Mouse (Mus musculus): Measurements from ENCODE around the gene Tanc2. TPM values are rescaled to one million over a fixed set of nuclear protein-coding genes. Genes with fewer than 3 reads are reported as not detected.
A peak's percentile ranks its signal among the peaks of the same experiment; 100 is the strongest.

Tanc2 gene
- 8.0 and 9.3 TPM in 2 replicates for polyA plus RNA-seq (2011; ENCODE audit: insufficient read depth, insufficient read length, low read depth, missing spikeins)

DNA sequence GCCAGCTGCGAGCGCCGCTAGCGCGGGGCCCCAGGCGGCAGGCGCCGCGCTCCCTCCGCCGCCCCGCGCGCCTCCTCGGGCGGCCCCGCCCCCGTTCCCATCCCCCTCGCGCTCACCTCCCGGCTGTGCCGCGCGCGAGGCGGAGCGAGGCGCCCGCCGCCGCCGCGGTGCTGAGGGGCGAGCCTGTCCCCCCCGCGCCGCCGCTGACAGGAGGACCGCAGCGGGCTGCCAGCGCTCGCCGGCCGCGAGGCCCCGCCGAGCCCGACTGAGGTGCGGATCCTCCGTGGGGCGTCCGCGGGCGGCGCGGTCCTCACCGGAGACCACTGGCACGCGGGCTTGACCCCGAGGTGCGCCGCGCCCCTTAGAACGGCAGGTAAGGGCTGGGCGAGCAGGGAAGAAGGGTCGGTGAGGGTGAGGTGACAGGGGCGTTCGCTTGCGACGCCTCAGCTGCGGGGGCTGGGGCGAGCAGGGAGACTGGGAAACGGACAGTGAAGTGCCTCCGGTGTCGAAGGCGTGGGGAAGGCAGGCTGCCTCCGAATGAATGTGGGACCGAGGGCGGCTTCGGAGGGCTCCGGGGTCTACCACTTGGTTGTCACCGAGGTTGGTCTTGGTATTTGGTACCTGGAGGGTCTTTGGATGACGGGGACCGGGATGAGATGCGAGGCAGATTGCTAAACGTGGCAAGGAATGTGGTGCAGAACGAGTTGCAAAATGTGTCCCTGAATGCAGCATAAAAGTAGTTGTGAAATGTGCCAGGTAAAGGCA, at the start of gene Tanc2:
Gene Tanc2 (plus strand): TSS at position 110 of the 765 bp plus-strand sequence.
- TF ChIP-seq POLR2A (IDR thresholded peaks at IDR 0.05; ENCODE audit: insufficient read depth, low read length) = no peak
- TF ChIP-seq CTCF (IDR thresholded peaks at IDR 0.05; ENCODE audit: low read depth, low read length) = no peak
- no peak for TF ChIP-seq EP300 (IDR thresholded peaks at IDR 0.05; ENCODE audit: insufficient read depth, low read depth, low read length)
- Histone ChIP-seq H3K4me3 (ENCODE audit: low read depth, low read length) (peak within 1 kb of the TSS; percentile 86), H3K27ac (ENCODE audit: insufficient read depth, low read length) (no peak within 1 kb of the TSS), H3K36me3 (ENCODE audit: control insufficient read depth, insufficient read depth, low read length, poor library complexity, severe bottlenecking) (no peaks in the 10 kb centered on the region), H3K27me3 (ENCODE audit: control insufficient read depth, insufficient read depth, low read length, poor library complexity, severe bottlenecking) (peaks cover 4% of the 10 kb centered on the region), H3K9ac (ENCODE audit: low read depth, poor library complexity, severe bottlenecking) (peak within 1 kb of the TSS; percentile 83), H3K9me3 (replicated peaks; ENCODE audit: control insufficient read depth, insufficient read depth, low read length, poor library complexity, severe bottlenecking) (no peaks in the 10 kb centered on the region), H3K4me1 (ENCODE audit: control insufficient read depth, insufficient read depth, low read length) (peaks cover 2% of the 10 kb centered on the region)

DNA sequence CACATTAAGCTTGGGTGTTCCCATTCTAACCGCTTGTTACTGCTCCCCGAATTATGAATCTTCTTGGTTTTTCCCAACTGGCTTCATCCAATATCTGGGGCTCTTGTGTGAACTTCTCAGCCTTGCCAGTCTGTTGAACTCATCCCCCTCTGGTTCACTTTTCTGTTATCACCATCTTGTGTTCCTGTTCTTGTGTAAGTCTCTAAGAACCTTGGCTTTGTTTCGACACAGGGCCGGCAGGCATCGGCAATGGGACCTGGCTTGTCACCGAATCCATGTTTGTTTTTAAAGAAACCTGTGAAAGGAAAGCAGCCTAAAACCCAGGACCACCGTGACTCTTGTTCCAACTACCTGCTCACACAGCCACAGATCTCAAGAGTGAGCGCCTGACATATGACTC, 49.0 kb upstream of the Tanc2 start:
- Histone ChIP-seq H3K27me3 (ENCODE audit: control insufficient read depth, insufficient read depth, low read length, poor library complexity, severe bottlenecking) (no peaks in the 10 kb centered on the region), H3K27ac (ENCODE audit: insufficient read depth, low read length) (no peak overlapping the region), H3K4me1 (ENCODE audit: control insufficient read depth, insufficient read depth, low read length) (no peaks in the 10 kb centered on the region), H3K4me3 (ENCODE audit: low read depth, low read length) (no peak overlapping the region), H3K36me3 (ENCODE audit: control insufficient read depth, insufficient read depth, low read length, poor library complexity, severe bottlenecking) (no peaks in the 10 kb centered on the region), H3K9ac (ENCODE audit: low read depth, poor library complexity, severe bottlenecking) (no peak overlapping the region), H3K9me3 (replicated peaks; ENCODE audit: control insufficient read depth, insufficient read depth, low read length, poor library complexity, severe bottlenecking) (no peaks in the 10 kb centered on the region)
- TF ChIP-seq EP300 (IDR thresholded peaks at IDR 0.05; ENCODE audit: insufficient read depth, low read depth, low read length) (no peak), POLR2A (IDR thresholded peaks at IDR 0.05; ENCODE audit: insufficient read depth, low read length) (no peak), CTCF (IDR thresholded peaks at IDR 0.05; ENCODE audit: low read depth, low read length) (no peak)

DNA sequence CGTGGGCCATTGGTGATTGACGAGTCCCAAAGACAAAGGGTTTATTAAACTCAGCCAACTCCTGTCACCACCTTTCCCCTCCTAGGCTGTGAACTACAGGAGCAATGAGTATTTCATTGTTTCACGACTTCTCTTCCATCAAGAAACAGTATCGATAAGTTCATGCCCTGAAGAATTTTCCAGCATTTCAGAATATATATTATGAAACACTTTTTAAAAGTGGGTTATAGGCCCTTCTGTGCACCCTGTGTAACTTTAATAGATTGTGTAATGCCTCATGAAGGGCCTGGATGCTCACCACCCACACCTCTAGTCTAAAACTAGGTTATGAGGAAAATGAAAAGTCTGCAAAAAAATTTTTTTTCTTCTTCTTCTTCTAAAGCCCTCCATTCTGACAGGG, 48.4 kb upstream of the Tanc2 start:
- Histone ChIP-seq H3K9ac (ENCODE audit: low read depth, poor library complexity, severe bottlenecking) (no peak overlapping the region), H3K36me3 (ENCODE audit: control insufficient read depth, insufficient read depth, low read length, poor library complexity, severe bottlenecking) (no peaks in the 10 kb centered on the region), H3K9me3 (replicated peaks; ENCODE audit: control insufficient read depth, insufficient read depth, low read length, poor library complexity, severe bottlenecking) (no peaks in the 10 kb centered on the region), H3K4me1 (ENCODE audit: control insufficient read depth, insufficient read depth, low read length) (no peaks in the 10 kb centered on the region), H3K27me3 (ENCODE audit: control insufficient read depth, insufficient read depth, low read length, poor library complexity, severe bottlenecking) (no peaks in the 10 kb centered on the region), H3K27ac (ENCODE audit: insufficient read depth, low read length) (no peak overlapping the region), H3K4me3 (ENCODE audit: low read depth, low read length) (no peak overlapping the region)
- TF ChIP-seq CTCF (IDR thresholded peaks at IDR 0.05; ENCODE audit: low read depth, low read length) = no peak
- no peak for TF ChIP-seq EP300 (IDR thresholded peaks at IDR 0.05; ENCODE audit: insufficient read depth, low read depth, low read length)
- TF ChIP-seq POLR2A (IDR thresholded peaks at IDR 0.05; ENCODE audit: insufficient read depth, low read length) = no peak

DNA sequence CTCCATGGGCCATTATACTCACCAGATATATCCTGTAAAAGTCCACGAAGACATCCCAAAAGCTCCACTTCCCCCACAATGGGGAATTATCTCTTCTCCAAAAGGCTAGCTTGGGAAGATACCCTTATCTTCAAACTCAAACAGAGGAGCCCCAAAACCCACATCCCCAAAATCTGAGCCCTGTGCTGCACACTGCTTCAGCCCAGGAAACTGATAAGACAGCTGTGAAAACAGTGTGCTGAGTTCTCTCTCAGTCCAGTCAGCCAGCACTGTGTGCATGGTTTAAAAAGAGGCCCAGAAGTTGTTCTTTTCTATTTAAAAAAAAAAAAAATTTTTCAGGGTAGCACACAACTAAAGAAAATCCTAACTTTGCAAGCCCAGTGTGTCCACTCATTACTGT, 47.7 kb upstream of the Tanc2 start:
- no peak overlapping the region for H3K9ac ChIP-seq (ENCODE audit: low read depth, poor library complexity, severe bottlenecking)
- H3K4me1 ChIP-seq (ENCODE audit: control insufficient read depth, insufficient read depth, low read length) = no peaks in the 10 kb centered on the region
- TF ChIP-seq CTCF (IDR thresholded peaks at IDR 0.05; ENCODE audit: low read depth, low read length) (no peak), EP300 (IDR thresholded peaks at IDR 0.05; ENCODE audit: insufficient read depth, low read depth, low read length) (no peak), POLR2A (IDR thresholded peaks at IDR 0.05; ENCODE audit: insufficient read depth, low read length) (no peak)
- H3K9me3 ChIP-seq (replicated peaks; ENCODE audit: control insufficient read depth, insufficient read depth, low read length, poor library complexity, severe bottlenecking) = no peaks in the 10 kb centered on the region
- no peak overlapping the region for H3K4me3 ChIP-seq (ENCODE audit: low read depth, low read length)
- H3K27ac ChIP-seq (ENCODE audit: insufficient read depth, low read length) = no peak overlapping the region
- H3K27me3 ChIP-seq (ENCODE audit: control insufficient read depth, insufficient read depth, low read length, poor library complexity, severe bottlenecking) = no peaks in the 10 kb centered on the region
- no peaks in the 10 kb centered on the region for H3K36me3 ChIP-seq (ENCODE audit: control insufficient read depth, insufficient read depth, low read length, poor library complexity, severe bottlenecking)

DNA sequence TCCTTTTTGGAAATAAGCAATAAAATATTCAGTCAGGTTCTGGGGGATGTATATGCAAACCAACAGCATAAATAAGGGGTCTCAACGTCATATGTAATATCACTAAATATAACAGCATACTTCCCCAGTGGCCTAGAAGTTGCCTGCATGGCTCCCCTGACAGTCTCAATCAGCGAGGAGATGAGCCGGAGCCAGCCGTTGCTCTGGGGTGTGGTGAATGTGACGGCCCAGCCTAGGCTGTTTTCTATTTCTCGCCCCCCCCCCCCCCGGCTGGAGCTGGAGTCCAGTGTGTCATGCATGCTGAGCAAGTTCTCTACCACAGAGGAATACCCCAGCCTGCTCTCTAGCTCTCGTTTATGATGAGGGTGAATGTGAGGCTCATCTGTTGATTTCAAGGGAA, 44.0 kb upstream of the Tanc2 start:
- Histone ChIP-seq H3K9me3 (replicated peaks; ENCODE audit: control insufficient read depth, insufficient read depth, low read length, poor library complexity, severe bottlenecking) (no peaks in the 10 kb centered on the region), H3K9ac (ENCODE audit: low read depth, poor library complexity, severe bottlenecking) (no peak overlapping the region), H3K4me3 (ENCODE audit: low read depth, low read length) (no peak overlapping the region), H3K27me3 (ENCODE audit: control insufficient read depth, insufficient read depth, low read length, poor library complexity, severe bottlenecking) (no peaks in the 10 kb centered on the region), H3K4me1 (ENCODE audit: control insufficient read depth, insufficient read depth, low read length) (no peaks in the 10 kb centered on the region), H3K27ac (ENCODE audit: insufficient read depth, low read length) (no peak overlapping the region), H3K36me3 (ENCODE audit: control insufficient read depth, insufficient read depth, low read length, poor library complexity, severe bottlenecking) (no peaks in the 10 kb centered on the region)
- TF ChIP-seq EP300 (IDR thresholded peaks at IDR 0.05; ENCODE audit: insufficient read depth, low read depth, low read length) = no peak
- no peak for TF ChIP-seq POLR2A (IDR thresholded peaks at IDR 0.05; ENCODE audit: insufficient read depth, low read length)
- TF ChIP-seq CTCF (IDR thresholded peaks at IDR 0.05; ENCODE audit: low read depth, low read length) = no peak

DNA sequence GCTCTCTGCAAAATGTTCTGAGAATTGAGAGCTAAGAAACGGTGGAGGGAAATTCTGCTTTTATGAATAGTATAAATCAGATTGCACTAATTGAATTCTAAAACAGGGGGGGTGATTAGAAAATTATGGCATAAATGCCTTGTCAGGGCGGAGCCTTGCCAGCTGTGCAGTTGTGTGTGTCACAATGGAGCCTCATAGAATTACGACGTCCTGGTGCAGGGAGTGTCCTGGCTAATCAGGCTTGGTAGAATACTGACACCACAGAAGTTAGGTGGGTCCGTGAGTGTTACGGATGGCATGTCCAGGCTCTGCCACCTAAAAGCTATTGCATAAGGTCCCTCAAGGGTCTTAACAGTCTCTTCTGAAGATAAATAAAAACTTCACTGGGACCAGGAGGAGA, 43.4 kb upstream of the Tanc2 start:
- Histone ChIP-seq H3K4me3 (ENCODE audit: low read depth, low read length) (no peak overlapping the region), H3K9ac (ENCODE audit: low read depth, poor library complexity, severe bottlenecking) (no peak overlapping the region), H3K36me3 (ENCODE audit: control insufficient read depth, insufficient read depth, low read length, poor library complexity, severe bottlenecking) (no peaks in the 10 kb centered on the region), H3K27me3 (ENCODE audit: control insufficient read depth, insufficient read depth, low read length, poor library complexity, severe bottlenecking) (no peaks in the 10 kb centered on the region), H3K9me3 (replicated peaks; ENCODE audit: control insufficient read depth, insufficient read depth, low read length, poor library complexity, severe bottlenecking) (no peaks in the 10 kb centered on the region), H3K4me1 (ENCODE audit: control insufficient read depth, insufficient read depth, low read length) (no peaks in the 10 kb centered on the region), H3K27ac (ENCODE audit: insufficient read depth, low read length) (no peak overlapping the region)
- TF ChIP-seq CTCF (IDR thresholded peaks at IDR 0.05; ENCODE audit: low read depth, low read length) = no peak
- no peak for TF ChIP-seq POLR2A (IDR thresholded peaks at IDR 0.05; ENCODE audit: insufficient read depth, low read length)
- TF ChIP-seq EP300 (IDR thresholded peaks at IDR 0.05; ENCODE audit: insufficient read depth, low read depth, low read length) = no peak

Data from ES-Bruce4 (cell line).